Mouse (Mus musculus) neural tube, embryonic 15.5 days (tissue): Measurements from ENCODE around the gene Sdk2. TPM values are rescaled to one million over a fixed set of nuclear protein-coding genes. Genes with fewer than 3 reads are reported as not detected.
A peak's percentile ranks its signal among the peaks of the same experiment; 100 is the strongest.

Source experiments
- ATAC-seq: fragments of 200-750 bp; cut with Nextera tagmentation; 2 replicates; pipeline ENCODE4 v1.8.0; 2017; ENCODE audit warnings: mild to moderate bottlenecking, moderate TSS enrichment, moderate library complexity; ENCODE audit not compliant: low FRiP score
- H3K27ac ChIP-seq: fragments of 300-500 bp; sonication (generic); replicated peaks from 2 replicates; pipeline ENCODE4 v1.5.1; 2015; ENCODE audit warnings: mild to moderate bottlenecking, inconsistent platforms
- H3K27me3 ChIP-seq: fragments of 300-500 bp; sonication (generic); replicated peaks from 2 replicates; pipeline ENCODE4 v1.6.1; 2015; ENCODE audit warnings: inconsistent platforms
- H3K36me3 ChIP-seq: fragments of 300-500 bp; sonication (generic); 2 replicates; pipeline ENCODE4 v1.6.1; 2015; ENCODE audit warnings: inconsistent platforms
- H3K4me1 ChIP-seq: fragments of 300-500 bp; sonication (generic); 2 replicates; pipeline ENCODE4 v1.6.1; 2015; ENCODE audit warnings: inconsistent platforms
- H3K4me2 ChIP-seq: fragments of 300-500 bp; sonication (generic); 2 replicates; pipeline ENCODE4 v1.6.1; 2015; ENCODE audit warnings: inconsistent platforms, mild to moderate bottlenecking, moderate library complexity
- H3K4me3 ChIP-seq: fragments of 300-500 bp; sonication (generic); replicated peaks from 2 replicates; pipeline ENCODE4 v1.5.1; 2015; ENCODE audit warnings: mild to moderate bottlenecking, inconsistent platforms
- H3K9ac ChIP-seq: fragments of 300-500 bp; sonication (generic); replicated peaks from 2 replicates; pipeline ENCODE4 v1.6.1; 2015; ENCODE audit warnings: mild to moderate bottlenecking, inconsistent platforms
- H3K9me3 ChIP-seq: fragments of 300-500 bp; sonication (generic); replicated peaks from 2 replicates; pipeline ENCODE4 v1.6.1; 2016; ENCODE audit warnings: inconsistent platforms
- WGBS: fragments of 180-500 bp; shearing (Covaris S2); methylation state at CpG from one replicate; pipeline ENCODE4 v1.1.7; 2015; ENCODE audit warnings: mixed read lengths; 5-methylcytosine and 5-hydroxymethylcytosine counted together
- polyA plus RNA-seq: library from polyadenylated mRNA; unstranded; fragments of >200 nt; fragmentation: Nextera tagmentation; extraction: Ambion mirVana; gene quantifications from 2 replicates; pipeline ENCODE4 v1.2.1, GENCODE M21; 2015

Sdk2 gene
- polyA plus RNA-seq, 1 experiment from 2014 or later: 4.6 TPM

DNA sequence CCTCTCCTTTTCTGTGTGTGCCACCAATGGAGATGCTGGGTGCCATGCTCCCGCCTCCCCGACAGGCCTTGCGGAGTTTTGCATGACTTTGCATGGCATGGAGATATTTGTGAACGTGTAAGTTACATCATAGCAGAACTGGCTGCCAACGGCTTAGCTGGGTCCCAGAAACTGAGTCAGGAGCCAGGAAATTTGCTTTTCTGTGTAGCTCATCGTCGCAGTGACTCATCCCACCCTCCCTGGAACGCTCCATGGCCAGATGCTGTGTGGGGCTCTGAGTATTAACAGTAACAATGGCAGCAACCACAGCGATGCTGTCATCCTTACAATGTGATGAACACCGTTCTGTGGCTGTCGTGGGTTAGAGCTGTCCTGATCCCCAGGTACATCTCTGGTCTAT lies 139.6 kb downstream of the Sdk2 start:
- H3K4me2 ChIP-seq: no peak overlapping the region
- no peak for ATAC-seq
- peaks cover 33% of the 10 kb centered on the region for H3K4me1 ChIP-seq
- no peak overlapping the region for H3K4me3 ChIP-seq
- H3K36me3 ChIP-seq: no peaks in the 10 kb centered on the region
- no peaks in the 10 kb centered on the region for H3K9me3 ChIP-seq
- 89% methylated on average over 11 of the region's 11 CpGs for WGBS
- no peaks in the 10 kb centered on the region for H3K27me3 ChIP-seq
- no peak overlapping the region for H3K27ac ChIP-seq
- no peak overlapping the region for H3K9ac ChIP-seq

GRCm38 (mm10) chr11:113923137-113923536 lies 143.7 kb downstream of the Sdk2 start:
- ATAC-seq: no peak
- WGBS: 20% methylated on average over 5 of the region's 5 CpGs

GRCm38 (mm10) chr11:113903131-113903860 lies 163.6 kb downstream of the Sdk2 start:
- Histone ChIP-seq H3K27me3 (0 out of 2 replicates have a peak, but pooled peaks cover 3% of the 10 kb centered on the region), H3K9ac (no peak overlapping the region), H3K4me2 (no peak overlapping the region), H3K27ac (no peak overlapping the region), H3K4me1 (peaks cover 5% of the 10 kb centered on the region), H3K9me3 (no peaks in the 10 kb centered on the region), H3K36me3 (no peaks in the 10 kb centered on the region), H3K4me3 (no peak overlapping the region)
- WGBS: 79% methylated on average over 16 of the region's 16 CpGs
- no peak for ATAC-seq

More at GRCm38 (mm10) chr11:113923137-113923536, 143.7 kb downstream of the Sdk2 start:
- no peaks in the 10 kb centered on the region for H3K9me3 ChIP-seq
- H3K27me3 ChIP-seq: no peaks in the 10 kb centered on the region
- no peak overlapping the region for H3K4me2 ChIP-seq
- H3K4me3 ChIP-seq: no peak overlapping the region
- no peak overlapping the region for H3K27ac ChIP-seq
- peaks cover 14% of the 10 kb centered on the region for H3K4me1 ChIP-seq
- H3K36me3 ChIP-seq: no peaks in the 10 kb centered on the region
- no peak overlapping the region for H3K9ac ChIP-seq

DNA sequence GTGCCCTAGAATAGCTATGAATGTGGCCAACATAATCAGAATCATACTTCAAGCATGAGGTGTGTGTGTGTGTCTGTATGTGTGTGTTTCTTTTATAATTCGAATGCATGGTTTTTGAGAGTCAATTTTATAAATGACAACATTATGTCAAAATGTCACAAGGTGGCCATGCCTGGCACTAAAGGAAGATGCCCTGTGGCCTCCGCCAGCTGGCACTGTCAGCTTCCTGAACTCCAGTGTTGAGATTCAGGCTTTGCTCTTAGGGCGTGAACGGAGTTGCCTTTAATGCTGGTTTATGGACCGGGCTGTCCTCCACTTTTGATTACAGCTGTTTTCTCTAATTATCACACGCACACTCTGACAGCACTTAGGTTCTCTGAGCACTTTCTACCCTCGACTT lies 164.9 kb downstream of the Sdk2 start:
- Histone ChIP-seq H3K9ac (no peak overlapping the region), H3K27me3 (0 out of 2 replicates have a peak, but pooled peaks cover 3% of the 10 kb centered on the region), H3K9me3 (no peaks in the 10 kb centered on the region), H3K4me1 (peaks cover under 1% of the 10 kb centered on the region; the same call in 1 of the 2 replicates), H3K36me3 (no peaks in the 10 kb centered on the region), H3K27ac (no peak overlapping the region), H3K4me3 (no peak overlapping the region), H3K4me2 (no peak overlapping the region)
- WGBS: 63% methylated on average over 7 of the region's 7 CpGs
- no peak for ATAC-seq

DNA sequence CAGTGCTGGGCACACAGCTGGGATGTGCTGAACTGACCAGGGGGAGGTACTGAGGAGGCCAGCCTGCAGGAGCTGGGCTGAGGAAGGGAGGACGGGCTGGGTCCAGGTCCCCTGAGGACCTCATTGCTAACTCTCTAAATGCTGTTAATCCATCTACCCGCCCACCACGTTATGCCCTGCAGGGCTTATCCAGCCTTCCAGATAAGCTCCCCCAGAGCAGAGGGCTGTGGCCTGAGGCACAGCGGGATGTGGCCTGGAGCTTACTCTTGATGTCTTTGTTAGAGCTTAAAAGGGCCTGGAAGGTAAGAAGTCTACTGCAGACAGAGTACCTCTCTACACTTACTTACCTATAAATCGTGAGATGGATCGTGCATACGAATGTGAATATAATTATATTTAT lies 168.2 kb downstream of the Sdk2 start:
- H3K4me1 ChIP-seq: no peaks in the 10 kb centered on the region
- ATAC-seq: no peak
- 0 out of 2 replicates have a peak, but pooled peaks cover 3% of the 10 kb centered on the region for H3K27me3 ChIP-seq
- no peak overlapping the region for H3K9ac ChIP-seq
- no peak overlapping the region for H3K4me2 ChIP-seq
- H3K9me3 ChIP-seq: no peaks in the 10 kb centered on the region
- no peaks in the 10 kb centered on the region for H3K36me3 ChIP-seq
- 43% methylated on average over 7 of the region's 7 CpGs for WGBS
- H3K4me3 ChIP-seq: no peak overlapping the region
- no peak overlapping the region for H3K27ac ChIP-seq

DNA sequence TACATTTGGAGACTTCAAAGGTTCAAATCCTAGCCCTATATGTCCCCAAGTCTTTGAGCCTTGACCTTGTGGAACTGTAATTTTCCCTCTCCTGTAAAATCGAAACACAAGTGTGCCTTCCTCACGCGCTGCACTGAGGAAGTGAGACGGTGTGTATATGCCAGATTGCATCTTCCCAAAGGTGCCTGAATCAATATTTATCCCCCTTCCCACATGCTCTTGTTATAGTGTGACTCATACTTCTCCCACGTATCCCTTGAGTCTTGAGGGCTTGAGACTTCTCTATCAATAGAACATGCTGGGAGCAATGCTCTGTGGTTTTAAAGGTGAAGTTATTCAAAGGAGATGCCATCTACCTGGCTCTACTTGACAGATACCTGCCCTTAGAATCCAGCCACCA lies 170.8 kb downstream of the Sdk2 start:
- Histone ChIP-seq H3K4me2 (no peak overlapping the region), H3K4me1 (peaks cover 16% of the 10 kb centered on the region)
- ATAC-seq: no peak

DNA sequence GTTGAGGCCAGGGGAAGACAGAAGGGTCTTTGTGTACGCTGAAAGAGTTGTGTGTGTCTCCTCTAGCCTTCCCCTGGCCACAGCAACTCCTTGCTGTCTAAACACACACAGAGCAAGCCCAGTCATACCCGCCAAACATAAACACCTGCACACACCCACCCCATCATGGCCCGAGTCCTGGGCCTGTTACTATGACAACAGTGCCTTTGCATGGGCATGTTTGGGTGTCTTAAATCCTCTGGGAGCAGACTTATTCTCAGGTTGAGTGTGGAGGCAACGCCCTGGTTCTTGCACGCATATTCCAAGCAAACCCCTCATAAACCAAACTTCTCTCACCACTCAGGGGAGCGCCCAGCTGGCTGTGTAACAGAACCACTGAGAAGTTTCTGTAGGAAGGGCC lies 173.9 kb downstream of the Sdk2 start:
- no peaks in the 10 kb centered on the region for H3K27me3 ChIP-seq
- H3K9ac ChIP-seq: no peak overlapping the region
- H3K27ac ChIP-seq: no peak overlapping the region
- no peak overlapping the region for H3K4me2 ChIP-seq
- peaks cover 16% of the 10 kb centered on the region for H3K4me1 ChIP-seq
- WGBS: 58% methylated on average over 6 of the region's 6 CpGs
- no peak overlapping the region for H3K4me3 ChIP-seq
- no peaks in the 10 kb centered on the region for H3K36me3 ChIP-seq
- no peak for ATAC-seq
- H3K9me3 ChIP-seq: no peaks in the 10 kb centered on the region

More for the DNA sequence above, 170.8 kb downstream of the Sdk2 start:
- Histone ChIP-seq H3K27ac (no peak overlapping the region), H3K9me3 (no peaks in the 10 kb centered on the region), H3K27me3 (0 out of 2 replicates have a peak, but pooled peaks cover 3% of the 10 kb centered on the region), H3K4me3 (no peak overlapping the region), H3K9ac (no peak overlapping the region), H3K36me3 (no peaks in the 10 kb centered on the region)
- 91% methylated on average over 5 of the region's 5 CpGs for WGBS

DNA sequence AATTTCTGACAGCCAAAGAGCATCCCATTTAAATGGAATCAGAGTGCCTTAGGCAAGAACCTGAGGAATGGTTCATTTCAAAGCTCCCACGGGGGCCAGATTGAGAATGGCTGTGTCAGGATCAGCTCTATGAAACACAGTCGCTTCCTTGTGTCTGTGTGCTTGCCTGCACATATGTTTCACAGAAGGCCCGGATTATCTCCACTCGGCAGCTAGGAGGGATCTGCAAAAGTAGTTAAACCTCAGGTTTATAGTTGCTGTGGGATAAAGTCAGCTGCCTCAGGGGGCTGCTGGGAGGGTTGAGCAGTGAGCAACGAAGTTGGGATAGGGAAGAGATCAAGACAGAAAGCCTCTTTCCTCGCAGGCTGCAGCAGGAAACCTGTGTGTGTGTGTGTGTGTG lies 174.8 kb downstream of the Sdk2 start:
- H3K27ac ChIP-seq: no peak overlapping the region; the same call in 1 of the 2 replicates
- peaks cover 16% of the 10 kb centered on the region for H3K4me1 ChIP-seq
- 34% methylated on average over 6 of the region's 6 CpGs for WGBS
- no peak overlapping the region for H3K4me3 ChIP-seq
- H3K27me3 ChIP-seq: no peaks in the 10 kb centered on the region
- H3K36me3 ChIP-seq: no peaks in the 10 kb centered on the region
- H3K9me3 ChIP-seq: no peaks in the 10 kb centered on the region
- no peak overlapping the region for H3K9ac ChIP-seq
- ATAC-seq: no peak
- H3K4me2 ChIP-seq: no peak overlapping the region

DNA sequence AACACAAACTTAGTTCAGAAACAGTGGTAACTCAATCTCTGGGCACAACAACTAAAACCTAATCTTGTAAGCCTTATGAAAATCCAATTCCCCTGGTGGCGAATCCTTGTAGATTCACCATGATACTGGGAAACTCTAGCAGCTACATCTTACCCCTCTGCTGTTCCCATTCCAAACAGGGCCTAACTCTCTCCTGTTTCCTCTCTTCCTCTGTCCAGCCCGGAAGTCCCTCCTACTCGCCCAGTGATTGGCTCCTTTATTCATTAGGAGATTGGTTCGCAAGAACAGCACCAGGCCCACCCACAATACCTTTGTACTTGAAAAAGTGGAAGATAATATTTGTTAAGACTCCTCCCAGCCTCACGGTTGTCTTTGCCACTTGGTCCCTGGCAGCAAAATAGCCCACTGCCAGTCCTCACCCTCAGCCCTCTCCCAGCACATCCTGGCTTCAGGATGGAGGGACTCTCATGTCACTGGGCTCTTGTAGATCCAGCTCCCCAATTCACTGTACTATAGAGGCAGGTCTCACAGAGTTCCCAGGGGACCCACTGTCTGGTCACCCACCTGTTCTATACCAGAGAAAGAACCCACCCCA lies 178.6 kb downstream of the Sdk2 start:
- no peak overlapping the region for H3K9ac ChIP-seq
- H3K36me3 ChIP-seq: no peaks in the 10 kb centered on the region
- no peak for ATAC-seq
- no peak overlapping the region for H3K27ac ChIP-seq
- no peak overlapping the region for H3K4me2 ChIP-seq
- WGBS: 87% methylated on average over 5 of the region's 5 CpGs
- H3K27me3 ChIP-seq: no peaks in the 10 kb centered on the region
- H3K9me3 ChIP-seq: no peaks in the 10 kb centered on the region
- peaks cover 29% of the 10 kb centered on the region for H3K4me1 ChIP-seq
- no peak overlapping the region for H3K4me3 ChIP-seq

GRCm38 (mm10) chr11:113886299-113886698 lies 180.5 kb downstream of the Sdk2 start:
- 53% methylated on average over 7 of the region's 7 CpGs for WGBS
- Histone ChIP-seq H3K4me1 (peaks cover 15% of the 10 kb centered on the region), H3K27me3 (no peaks in the 10 kb centered on the region), H3K9ac (no peak overlapping the region), H3K4me3 (no peak overlapping the region), H3K9me3 (no peaks in the 10 kb centered on the region), H3K4me2 (no peak overlapping the region), H3K36me3 (no peaks in the 10 kb centered on the region), H3K27ac (no peak overlapping the region)
- ATAC-seq: no peak

GRCm38 (mm10) chr11:113884962-113885361 lies 181.9 kb downstream of the Sdk2 start:
- Histone ChIP-seq H3K9me3 (no peaks in the 10 kb centered on the region), H3K4me3 (no peak overlapping the region), H3K27me3 (no peaks in the 10 kb centered on the region), H3K36me3 (no peaks in the 10 kb centered on the region), H3K27ac (no peak overlapping the region), H3K4me2 (peak overlapping the region; percentile 17; the same call in 1 of the 2 replicates), H3K4me1 (peaks cover 15% of the 10 kb centered on the region), H3K9ac (no peak overlapping the region)
- ATAC-seq: peak; percentile 76; the same call in 1 of the 2 replicates
- WGBS: 18% methylated on average over 11 of the region's 11 CpGs

- Histone ChIP-seq H3K36me3 (no peaks in the 10 kb centered on the region), H3K27me3 (no peaks in the 10 kb centered on the region), H3K4me1 (peaks cover 15% of the 10 kb centered on the region), H3K9me3 (no peaks in the 10 kb centered on the region), H3K4me3 (no peak overlapping the region), H3K9ac (no peak overlapping the region), H3K27ac (no peak overlapping the region), H3K4me2 (no peak overlapping the region)
- WGBS: 72% methylated on average over 8 of the region's 8 CpGs
- ATAC-seq: no peak
Observed at GRCm38 (mm10) chr11:113883031-113883430, 183.8 kb downstream of the Sdk2 start.
